Mouse (Mus musculus) liver, adult 2 months (tissue): ENCODE data around the gene Rbm25. TPM values are rescaled to one million over a fixed set of nuclear protein-coding genes. Genes with fewer than 3 reads are reported as not detected.
"Not testable (repeated sequence)": the region's sequence is repeated elsewhere in the genome, so short reads cannot be mapped to it uniquely, and the experiment has no call there.

Experiments used
- DNase-seq: peaks from one replicate; pipeline ENCODE4 v3.0.0-alpha.2; 2011; ENCODE audit warnings: low read depth, low spot score; ENCODE audit errors: extremely low read depth
- H3K27ac ChIP-seq: fragments of 200-500 bp; replicated peaks from 2 replicates; pipeline ENCODE4 v1.5.1; 2012; ENCODE audit warnings: low read depth, mild to moderate bottlenecking, control low read depth, inconsistent platforms, low read length; ENCODE audit not compliant: insufficient read depth
- H3K27me3 ChIP-seq: fragments of 200-500 bp; 2 replicates; pipeline ENCODE4 v1.6.1; 2012; ENCODE audit warnings: mild to moderate bottlenecking, moderate library complexity, low read length, inconsistent platforms; ENCODE audit not compliant: control insufficient read depth, insufficient read depth
- H3K36me3 ChIP-seq: fragments of 200-500 bp; 2 replicates; pipeline ENCODE4 v1.6.1; 2012; ENCODE audit warnings: low read length, inconsistent platforms; ENCODE audit not compliant: control insufficient read depth, insufficient read depth
- H3K4me1 ChIP-seq: fragments of 200-500 bp; 2 replicates; pipeline ENCODE4 v1.6.1; 2011; ENCODE audit warnings: low read length; ENCODE audit not compliant: control insufficient read depth, insufficient read depth
- H3K4me3 ChIP-seq: fragments of 200-500 bp; 2 replicates; pipeline ENCODE4 v1.5.1; 2011; ENCODE audit warnings: low read depth, mild to moderate bottlenecking, control low read depth, low read length, moderate library complexity; ENCODE audit not compliant: insufficient read depth
- H3K79me2 ChIP-seq: fragments of 200-500 bp; 2 replicates; pipeline ENCODE4 v1.6.1; 2012; ENCODE audit warnings: inconsistent platforms, mild to moderate bottlenecking, low read length, moderate library complexity; ENCODE audit not compliant: control insufficient read depth, insufficient read depth
- H3K9ac ChIP-seq: fragments of 200-500 bp; 2 replicates; pipeline ENCODE4 v1.6.1; 2012; ENCODE audit warnings: low read depth, mild to moderate bottlenecking, control low read depth, inconsistent platforms, low read length
- CTCF ChIP-seq: fragments of 200-500 bp; IDR thresholded peaks from 2 replicates; pipeline ENCODE4 v1.5.1; 2011; ENCODE audit warnings: low read depth, low read length, control low read depth
- POLR2A ChIP-seq: fragments of 200-500 bp; IDR thresholded peaks from 2 replicates; pipeline ENCODE4 v1.6.1; 2011; ENCODE audit warnings: low read length, control low read depth; ENCODE audit not compliant: insufficient read depth; ENCODE audit errors: extremely low read depth
- WGBS: fragments of 180-500 bp; shearing (Covaris S2); methylation state at CpG from one replicate; pipeline ENCODE4 v1.1.7; 2018; 5-methylcytosine and 5-hydroxymethylcytosine counted together
- polyA plus RNA-seq: library from polyadenylated mRNA; depleted of rRNA; stranded (reverse); fragments of >200 nt; gene quantifications from 2 replicates; pipeline ENCODE4 v1.2.3, GENCODE M21; 2012
- total RNA-seq: library from RNA; depleted of rRNA; stranded (reverse); fragments of >200 nt; gene quantifications from 2 replicates; pipeline ENCODE4 v1.2.3, GENCODE M21; 2014

Gene Rbm25
- total and polyA plus RNA-seq, 2 experiments = 16.9 to 69.1 TPM

GRCm38 (mm10) chr12:83618981-83619380 is 12.1 kb upstream of the Rbm25 start:
- no peak overlapping the region for H3K9ac ChIP-seq

GRCm38 (mm10) chr12:83620694-83621093 is 10.3 kb upstream of the Rbm25 start:
- H3K9ac ChIP-seq = not testable (repeated sequence)

More at GRCm38 (mm10) chr12:83618981-83619380, 12.1 kb upstream of the Rbm25 start:
- no peak overlapping the region for H3K4me3 ChIP-seq
- H3K36me3 ChIP-seq = no peaks in the 10 kb centered on the region
- peak; percentile 93 for DNase-seq
- 33% methylated on average over 2 of the region's 2 CpGs for WGBS
- H3K27me3 ChIP-seq = no peaks in the 10 kb centered on the region
- peaks cover 14% of the 10 kb centered on the region; the same call in 1 of the 2 replicates for H3K4me1 ChIP-seq
- H3K79me2 ChIP-seq = no peaks in the 10 kb centered on the region
- peak overlapping the region; percentile 89 for H3K27ac ChIP-seq
- no peak for TF ChIP-seq POLR2A
- TF ChIP-seq CTCF = no peak

GRCm38 (mm10) chr12:83622031-83622755 is 8.8 kb upstream of the Rbm25 start:
- DNase-seq = peak; percentile 82
- H3K27ac ChIP-seq = peak overlapping the region; percentile 23; the same call in 1 of the 2 replicates
- no peaks in the 10 kb centered on the region for H3K27me3 ChIP-seq
- no peak overlapping the region for H3K4me3 ChIP-seq
- H3K79me2 ChIP-seq = no peaks in the 10 kb centered on the region
- WGBS = 27% methylated on average over 6 of the region's 6 CpGs
- no peaks in the 10 kb centered on the region for H3K36me3 ChIP-seq
- H3K4me1 ChIP-seq = peaks cover 14% of the 10 kb centered on the region; the same call in 1 of the 2 replicates
- TF ChIP-seq CTCF = no peak
- no peak overlapping the region for H3K9ac ChIP-seq

More at GRCm38 (mm10) chr12:83620694-83621093, 10.3 kb upstream of the Rbm25 start:
- Histone ChIP-seq H3K4me1 (peaks cover 14% of the 10 kb centered on the region; the same call in 1 of the 2 replicates), H3K4me3 (peak overlapping the region; percentile 41; the same call in 1 of the 2 replicates)
- 83% methylated on average over 23 of the region's 23 CpGs for WGBS
- not testable (repeated sequence) for H3K27ac ChIP-seq, H3K36me3 ChIP-seq, H3K27me3 ChIP-seq, H3K79me2 ChIP-seq, DNase-seq

GRCm38 (mm10) chr12:83624321-83624720 is 6.7 kb upstream of the Rbm25 start:
- no peak for DNase-seq
- Histone ChIP-seq H3K36me3 (no peaks in the 10 kb centered on the region), H3K9ac (no peak overlapping the region), H3K27me3 (no peaks in the 10 kb centered on the region), H3K4me1 (peaks cover 4% of the 10 kb centered on the region; the same call in 1 of the 2 replicates), H3K27ac (no peak overlapping the region), H3K4me3 (no peak overlapping the region), H3K79me2 (no peaks in the 10 kb centered on the region)
- no peak for TF ChIP-seq POLR2A
- no peak for TF ChIP-seq CTCF
- WGBS = 87% methylated on average over 1 of the region's 1 CpGs

GRCm38 (mm10) chr12:83631743-83632679 is 975 bp downstream of the Rbm25 start:
- under 1% methylated on average over 68 of the region's 68 CpGs for WGBS
- H3K4me3 ChIP-seq = peak overlapping the region; percentile 100
- H3K27me3 ChIP-seq = no peaks in the 10 kb centered on the region
- H3K36me3 ChIP-seq = peaks cover 14% of the 10 kb centered on the region
- DNase-seq = peak; percentile 99
- H3K9ac ChIP-seq = peak overlapping the region; percentile 100
- peaks cover 10% of the 10 kb centered on the region; the same call in 1 of the 2 replicates for H3K79me2 ChIP-seq
- H3K27ac ChIP-seq = peak overlapping the region; percentile 99
- TF ChIP-seq CTCF = no peak
- TF ChIP-seq POLR2A = peak; percentile 90
- peaks cover 6% of the 10 kb centered on the region; the same call in 1 of the 2 replicates for H3K4me1 ChIP-seq
